Mouse (Mus musculus) neural tube, embryonic 14.5 days (tissue): ENCODE measurements around the gene Samd10. TPM values are rescaled to one million over a fixed set of nuclear protein-coding genes. Genes with fewer than 3 reads are reported as not detected.

Experiments
- ATAC-seq: fragments of 200-750 bp; cut with Nextera tagmentation; 2 replicates; pipeline ENCODE4 v1.8.0; 2017; ENCODE audit warnings: low read depth, mild to moderate bottlenecking, moderate TSS enrichment, moderate library complexity
- H3K27ac ChIP-seq: fragments of 300-500 bp; sonication (generic); 2 replicates; pipeline ENCODE4 v1.5.1; 2014; ENCODE audit warnings: low read depth, mild to moderate bottlenecking, control low read depth, low read length, moderate library complexity, mixed read lengths
- H3K27me3 ChIP-seq: fragments of 300-500 bp; sonication (generic); 2 replicates; pipeline ENCODE4 v1.6.1; 2014; ENCODE audit warnings: low read length; ENCODE audit not compliant: control insufficient read depth, insufficient read depth
- H3K36me3 ChIP-seq: fragments of 300-500 bp; sonication (generic); 2 replicates; pipeline ENCODE4 v1.6.1; 2014; ENCODE audit warnings: low read length, mixed read lengths; ENCODE audit not compliant: control insufficient read depth, insufficient read depth
- H3K4me1 ChIP-seq: fragments of 300-500 bp; sonication (generic); 2 replicates; pipeline ENCODE4 v1.6.1; 2014; ENCODE audit warnings: low read length; ENCODE audit not compliant: control insufficient read depth, insufficient read depth
- H3K4me2 ChIP-seq: fragments of 300-500 bp; sonication (generic); 2 replicates; pipeline ENCODE4 v1.6.1; 2014; ENCODE audit warnings: mild to moderate bottlenecking, low read depth, low read length, control low read depth
- H3K4me3 ChIP-seq: fragments of 300-500 bp; sonication (generic); 2 replicates; pipeline ENCODE4 v1.5.1; 2014; ENCODE audit warnings: low read depth, low read length, control low read depth, mixed read lengths
- H3K9ac ChIP-seq: fragments of 300-500 bp; sonication (generic); replicated peaks from 2 replicates; pipeline ENCODE4 v1.6.1; 2014; ENCODE audit warnings: low read depth, mild to moderate bottlenecking, control low read depth, low read length, mixed read lengths
- H3K9me3 ChIP-seq: fragments of 300-500 bp; sonication (generic); 2 replicates; pipeline ENCODE4 v1.6.1; 2016; ENCODE audit warnings: low read length; ENCODE audit not compliant: control insufficient read depth
- WGBS: fragments of 180-500 bp; shearing (Covaris S2); extraction: QIAGEN DNeasy Blood & Tissue Kit; methylation state at CpG from one replicate; pipeline ENCODE4 v1.1.7; 2014; 5-methylcytosine and 5-hydroxymethylcytosine counted together
- polyA plus RNA-seq: library from polyadenylated mRNA; unstranded; fragments of >200 nt; fragmentation: Nextera tagmentation; extraction: Ambion mirVana; gene quantifications from 2 replicates; pipeline ENCODE4 v1.2.1, GENCODE M21; 2014

Samd10 gene
- polyA plus RNA-seq, 1 experiment from 2014 or later, result 220 TPM

DNA sequence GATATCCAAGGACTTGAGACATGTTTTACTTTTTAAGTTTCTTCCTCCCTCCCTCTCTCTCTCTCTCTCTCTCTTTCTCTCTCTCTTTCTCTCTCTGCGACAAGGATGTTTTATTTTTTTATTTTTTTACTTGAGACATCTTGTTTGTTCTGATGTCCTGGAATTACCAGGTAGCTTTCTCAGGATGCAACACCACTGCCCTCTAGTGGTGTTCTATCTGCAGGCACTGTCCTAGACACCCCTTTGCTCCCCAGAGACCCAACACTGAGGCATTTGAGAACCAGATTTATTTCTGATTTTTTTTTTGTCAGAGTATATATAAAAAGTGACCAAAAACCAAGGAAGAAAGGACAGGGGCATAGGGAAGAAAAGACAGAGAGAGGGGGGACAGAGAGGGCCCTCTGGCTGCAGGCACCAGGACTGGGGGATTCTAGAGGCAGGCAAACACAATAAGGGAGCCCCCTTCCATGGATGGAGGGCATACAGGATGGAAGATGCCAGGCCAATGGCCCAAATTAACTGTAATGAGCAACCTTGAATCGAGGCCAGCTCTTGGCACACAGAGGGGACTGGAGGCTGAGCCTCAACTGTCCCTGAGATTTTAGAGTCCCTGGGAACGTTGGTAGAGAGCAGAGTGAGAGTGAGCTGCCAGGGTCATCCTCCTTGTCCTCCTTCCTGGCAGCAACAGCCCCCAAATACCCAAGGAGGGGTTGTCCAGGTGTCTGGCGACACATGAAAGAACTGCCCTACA, 3.9 kb downstream of the Samd10 start:
- Histone ChIP-seq H3K27me3 (no peaks in the 10 kb centered on the region), H3K27ac (no peak overlapping the region), H3K4me1 (peaks cover 23% of the 10 kb centered on the region), H3K4me3 (no peak overlapping the region), H3K9ac (no peak overlapping the region), H3K4me2 (no peak overlapping the region), H3K36me3 (0 out of 2 replicates have a peak, but pooled peaks cover 10% of the 10 kb centered on the region), H3K9me3 (no peaks in the 10 kb centered on the region)
- no peak for ATAC-seq
- 70% methylated on average over 4 of the region's 4 CpGs for WGBS

DNA sequence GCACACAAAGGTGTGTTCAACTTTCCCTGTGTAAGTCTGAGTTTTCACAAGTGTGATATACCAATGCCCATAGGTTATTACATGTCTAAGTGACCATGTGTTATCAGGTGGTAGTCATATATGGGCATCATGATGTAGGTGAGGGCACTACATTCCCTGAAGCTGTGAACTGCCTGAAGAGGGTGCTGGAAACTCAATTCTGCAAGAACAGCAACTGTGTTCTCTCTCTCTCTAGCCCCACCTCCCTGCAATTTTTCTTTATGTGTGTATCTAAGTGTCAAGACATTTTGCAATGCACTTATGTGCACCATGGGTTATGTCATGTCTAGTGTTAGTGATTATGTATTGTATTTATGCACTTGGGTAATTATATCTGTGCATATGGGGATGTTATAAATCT, 5.1 kb downstream of the Samd10 start:
- Histone ChIP-seq H3K4me1 (peaks cover 23% of the 10 kb centered on the region), H3K9me3 (no peaks in the 10 kb centered on the region)
- no peak for ATAC-seq

GRCm38 (mm10) chr2:181593042-181593421, 6.0 kb downstream of the Samd10 start:
- peaks cover 27% of the 10 kb centered on the region for H3K36me3 ChIP-seq
- WGBS, result 5% methylated on average over 6 of the region's 6 CpGs
- peak overlapping the region; percentile 86 for H3K27ac ChIP-seq
- peak overlapping the region; percentile 94 for H3K9ac ChIP-seq
- H3K4me2 ChIP-seq, result peak overlapping the region; percentile 85
- H3K27me3 ChIP-seq, result no peaks in the 10 kb centered on the region
- H3K9me3 ChIP-seq, result no peaks in the 10 kb centered on the region
- peak; percentile 7; the same call in 1 of the 2 replicates for ATAC-seq
- peak overlapping the region; percentile 98 for H3K4me3 ChIP-seq
- peaks cover 23% of the 10 kb centered on the region for H3K4me1 ChIP-seq

More for the DNA sequence above, 5.1 kb downstream of the Samd10 start:
- H3K4me2 ChIP-seq, result no peak overlapping the region
- H3K9ac ChIP-seq, result no peak overlapping the region
- no peak overlapping the region for H3K27ac ChIP-seq
- peaks cover 20% of the 10 kb centered on the region for H3K36me3 ChIP-seq
- no peak overlapping the region for H3K4me3 ChIP-seq
- no peaks in the 10 kb centered on the region for H3K27me3 ChIP-seq

DNA sequence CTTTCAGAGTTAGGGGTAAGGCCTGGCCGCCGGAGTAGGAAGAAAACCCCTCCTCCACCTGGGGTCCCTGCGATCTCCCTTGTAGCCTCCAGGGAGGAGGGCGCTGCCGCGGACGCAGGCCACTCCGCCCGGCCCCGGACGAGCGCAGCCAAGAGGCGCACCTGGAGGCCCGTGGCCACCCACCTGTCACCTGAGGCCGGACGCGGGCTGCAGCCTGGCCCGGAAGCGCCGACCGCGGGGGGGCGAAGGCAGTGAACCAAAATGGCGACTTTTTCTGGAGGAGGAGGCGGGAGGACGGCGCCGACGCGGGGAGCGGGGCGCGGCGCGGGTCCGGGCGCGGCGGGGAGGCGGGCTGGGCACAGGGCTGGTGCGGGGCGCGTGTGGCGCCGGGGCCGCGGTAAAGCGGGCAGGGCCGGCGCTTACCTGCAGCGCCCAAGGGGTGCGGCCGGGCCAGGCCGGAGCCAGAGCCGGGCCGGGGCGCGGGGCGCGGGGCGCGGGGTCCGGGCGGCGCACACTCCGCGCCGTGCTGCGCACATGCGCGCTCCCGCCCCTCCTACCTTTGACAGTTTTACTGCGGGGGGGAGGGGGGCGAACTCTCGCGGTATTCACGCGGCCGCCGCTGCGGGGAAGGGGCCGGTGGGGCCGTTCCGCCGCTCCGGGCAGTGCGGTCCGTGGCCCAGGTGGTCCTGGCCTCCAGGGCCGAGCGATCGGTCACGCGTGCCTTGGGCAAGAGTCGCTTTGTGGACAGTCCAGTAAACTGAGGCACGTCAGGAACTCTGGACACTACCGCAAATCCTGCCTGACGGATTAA, 6.6 kb downstream of the Samd10 start, which contains the start of gene Zfp512b:
Zfp512b (minus strand) TSS at position 573 of the 811 bp plus-strand sequence.
- ATAC-seq, result peak; percentile 86
- Histone ChIP-seq H3K27me3 (no peaks in the 10 kb centered on the region), H3K36me3 (peaks cover 33% of the 10 kb centered on the region), H3K4me2 (peak within 1 kb of the TSS; percentile 85), H3K9ac (peak within 1 kb of the TSS; percentile 94), H3K9me3 (no peaks in the 10 kb centered on the region), H3K27ac (peak within 1 kb of the TSS; percentile 86), H3K4me3 (peak within 1 kb of the TSS; percentile 98), H3K4me1 (peaks cover 20% of the 10 kb centered on the region)
- WGBS, result 1% methylated on average over 77 of the region's 97 CpGs

DNA sequence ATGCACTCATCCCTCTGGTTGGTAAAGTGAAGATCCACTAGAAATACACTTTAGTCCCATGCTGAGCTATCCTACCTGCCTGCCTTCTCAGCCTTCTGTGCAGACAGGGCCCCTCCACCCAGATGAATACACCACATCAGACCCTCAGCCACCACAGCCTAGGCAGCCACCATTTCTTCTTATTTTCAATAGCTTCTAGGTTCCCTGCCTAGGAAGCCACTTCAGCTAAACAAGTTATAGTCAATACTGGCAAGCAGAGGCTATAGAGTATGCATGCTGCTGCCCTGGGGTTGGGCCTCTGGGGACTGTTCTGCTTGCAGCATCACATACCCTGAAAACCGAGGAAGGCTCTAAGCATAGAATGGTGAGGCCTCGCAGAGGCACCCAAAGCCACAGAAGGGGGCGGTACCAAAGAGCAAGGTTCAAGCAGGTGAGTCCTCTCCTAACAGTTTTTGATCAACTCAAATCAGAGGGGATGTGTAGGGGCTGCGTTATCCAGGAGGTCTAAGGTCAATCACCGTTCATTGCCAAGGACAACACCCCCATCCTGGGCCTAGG, 7.4 kb downstream of the Samd10 start, which contains the start of gene Prpf6:
Prpf6 (plus strand) TSS at position 341 of the 558 bp plus-strand sequence.
- Histone ChIP-seq H3K9ac (peak within 1 kb of the TSS; percentile 94), H3K4me1 (peaks cover 17% of the 10 kb centered on the region), H3K9me3 (no peaks in the 10 kb centered on the region), H3K27me3 (no peaks in the 10 kb centered on the region), H3K4me3 (peak within 1 kb of the TSS; percentile 98), H3K27ac (peak within 1 kb of the TSS; percentile 86), H3K36me3 (peaks cover 40% of the 10 kb centered on the region), H3K4me2 (peak within 1 kb of the TSS; percentile 85)
- 28% methylated on average over 5 of the region's 5 CpGs for WGBS
- no peak; the same call in 1 of the 2 replicates for ATAC-seq

- Histone ChIP-seq H3K9me3 (no peaks in the 10 kb centered on the region), H3K36me3 (peaks cover 47% of the 10 kb centered on the region), H3K4me3 (no peak overlapping the region), H3K9ac (no peak overlapping the region), H3K4me2 (no peak overlapping the region), H3K4me1 (peaks cover 17% of the 10 kb centered on the region), H3K27me3 (no peaks in the 10 kb centered on the region), H3K27ac (no peak overlapping the region)
- ATAC-seq, result no peak
- WGBS, result 100% methylated on average over 5 of the region's 5 CpGs
These were observed 8.5 kb downstream of the Samd10 start for GRCm38 (mm10) chr2:181590471-181590870.

DNA sequence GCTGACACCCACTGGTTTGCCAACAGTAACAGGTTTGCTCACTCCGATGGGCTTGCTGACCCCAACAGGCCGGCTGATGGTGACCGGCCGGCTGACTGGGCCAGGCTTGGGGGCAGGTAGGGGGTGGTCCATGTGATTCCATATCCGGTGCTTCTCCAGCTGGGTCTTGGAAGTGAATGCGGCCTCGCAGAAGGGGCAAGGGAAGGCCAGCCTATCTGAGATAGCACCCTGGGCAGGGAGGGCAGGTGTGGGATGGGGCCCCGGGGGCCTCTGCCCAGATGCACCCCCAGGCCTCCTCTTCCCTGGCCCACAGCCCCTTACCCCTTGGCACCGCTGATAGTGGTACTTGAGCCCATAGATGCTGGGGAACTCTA, 9.3 kb downstream of the Samd10 start:
- H3K4me2 ChIP-seq, result no peak overlapping the region
- no peaks in the 10 kb centered on the region for H3K9me3 ChIP-seq
- H3K9ac ChIP-seq, result no peak overlapping the region
- peaks cover 51% of the 10 kb centered on the region for H3K36me3 ChIP-seq
- no peaks in the 10 kb centered on the region for H3K27me3 ChIP-seq
- no peak for ATAC-seq
- H3K4me3 ChIP-seq, result no peak overlapping the region
- peaks cover 17% of the 10 kb centered on the region for H3K4me1 ChIP-seq
- H3K27ac ChIP-seq, result no peak overlapping the region
- 95% methylated on average over 9 of the region's 9 CpGs for whole genome bisulfite sequencing

DNA sequence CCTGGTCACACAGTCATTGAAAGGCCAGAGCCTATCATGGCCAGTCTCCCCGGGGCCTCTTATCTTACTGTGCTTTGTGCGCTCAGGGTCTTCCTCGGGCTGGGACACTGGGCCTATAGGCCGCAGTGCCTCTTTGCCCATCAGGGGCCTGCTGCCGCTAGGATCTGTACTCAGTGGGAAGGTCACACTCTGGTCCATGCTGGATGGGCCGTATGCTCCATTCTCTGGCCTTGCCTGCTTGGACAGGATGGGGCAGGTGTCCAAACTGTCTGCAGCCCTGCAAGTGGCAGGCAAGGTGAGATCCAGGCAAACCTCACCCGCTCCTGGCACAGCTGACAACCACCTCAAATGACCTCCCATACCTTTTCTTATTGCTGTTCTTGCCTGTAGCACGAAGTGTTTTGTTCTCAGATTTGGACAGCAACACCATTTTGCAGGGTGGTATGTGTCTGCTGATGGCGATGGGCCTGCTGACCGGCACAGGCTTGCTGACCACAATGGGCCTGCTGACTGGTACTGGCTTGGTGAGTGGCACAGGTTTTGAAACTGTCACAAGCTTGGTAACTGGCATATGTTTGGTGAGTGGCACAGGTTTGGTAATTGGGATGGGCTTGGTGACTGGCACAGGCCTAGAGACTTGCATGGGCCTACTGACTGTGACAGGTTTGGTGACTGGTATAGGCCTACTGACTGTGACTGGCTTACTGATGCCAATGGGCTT, 9.8 kb downstream of the Samd10 start:
- Histone ChIP-seq H3K9ac (no peak overlapping the region), H3K4me3 (no peak overlapping the region), H3K9me3 (no peaks in the 10 kb centered on the region), H3K27ac (no peak overlapping the region), H3K4me2 (no peak overlapping the region), H3K27me3 (no peaks in the 10 kb centered on the region), H3K36me3 (peaks cover 55% of the 10 kb centered on the region), H3K4me1 (peaks cover 17% of the 10 kb centered on the region)
- 94% methylated on average over 10 of the region's 10 CpGs for WGBS
- ATAC-seq, result no peak
